Mouse (Mus musculus): ENCODE measurements at regions not wholly inside any gene's neighbourhood (a gene's known extent, or its start where the extent isn't known, plus 50 kb on each side); places are given as distances from the start of the nearest gene placed in this dataset.
A peak's percentile ranks its signal among the peaks of the same experiment; 100 is the strongest.

DNA sequence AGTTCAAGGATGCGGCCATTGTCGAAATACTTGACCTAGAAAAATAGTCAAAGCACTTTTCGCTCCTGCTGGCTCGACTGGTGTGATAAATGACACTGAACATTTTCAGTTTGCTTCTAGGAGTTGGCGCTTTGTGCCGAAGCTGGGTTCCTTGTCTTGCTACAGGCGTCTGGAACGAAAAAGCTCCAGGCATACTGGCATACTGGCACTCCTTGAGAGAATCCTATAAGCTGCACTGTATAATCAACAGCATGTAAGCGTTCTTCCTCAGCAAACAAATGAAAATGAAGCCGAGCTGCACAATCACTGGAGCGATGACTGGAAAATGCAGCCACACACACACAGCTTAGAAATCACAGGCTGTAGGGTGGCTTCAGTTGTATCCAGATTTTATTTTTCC is 464.9 kb upstream of the Gm10295 start:
- Histone ChIP-seq H3K4me2 (replicated peaks) (no peak overlapping the region), H3K9ac (no peak overlapping the region), H3K9me3 (ENCODE audit: control insufficient read depth, low read length) (no peaks in the 10 kb centered on the region), H3K27ac (no peak overlapping the region), H3K36me3 (replicated peaks; ENCODE audit: control insufficient read depth, insufficient read depth) (no peaks in the 10 kb centered on the region), H3K4me1 (replicated peaks; ENCODE audit: control insufficient read depth, insufficient read depth, low read length) (no peaks in the 10 kb centered on the region), H3K4me3 (replicated peaks; ENCODE audit: low read length) (no peak overlapping the region), H3K27me3 (ENCODE audit: control insufficient read depth, insufficient read depth, low read length) (no peaks in the 10 kb centered on the region)
- DNase-seq (ENCODE audit: low spot score) (no peak), ATAC-seq (ENCODE audit: low FRiP score) (no peak)
- WGBS = 72% methylated on average over 11 of the region's 11 CpGs

GRCm38 (mm10) chr7:71794201-71794600 is 442.9 kb upstream of the Gm10295 start:
- Histone ChIP-seq H3K9me3 (ENCODE audit: control insufficient read depth, low read length) (no peaks in the 10 kb centered on the region), H3K27ac (no peak overlapping the region), H3K4me2 (replicated peaks) (no peak overlapping the region), H3K4me1 (replicated peaks; ENCODE audit: control insufficient read depth, insufficient read depth, low read length) (no peaks in the 10 kb centered on the region), H3K4me3 (replicated peaks; ENCODE audit: low read length) (no peak overlapping the region), H3K36me3 (replicated peaks; ENCODE audit: control insufficient read depth, insufficient read depth) (no peaks in the 10 kb centered on the region), H3K27me3 (ENCODE audit: control insufficient read depth, insufficient read depth, low read length) (no peaks in the 10 kb centered on the region), H3K9ac (no peak overlapping the region)
- DNase-seq (ENCODE audit: low spot score) (no peak), ATAC-seq (ENCODE audit: low FRiP score) (no peak)
- 27% methylated on average over 7 of the region's 7 CpGs for WGBS

DNA sequence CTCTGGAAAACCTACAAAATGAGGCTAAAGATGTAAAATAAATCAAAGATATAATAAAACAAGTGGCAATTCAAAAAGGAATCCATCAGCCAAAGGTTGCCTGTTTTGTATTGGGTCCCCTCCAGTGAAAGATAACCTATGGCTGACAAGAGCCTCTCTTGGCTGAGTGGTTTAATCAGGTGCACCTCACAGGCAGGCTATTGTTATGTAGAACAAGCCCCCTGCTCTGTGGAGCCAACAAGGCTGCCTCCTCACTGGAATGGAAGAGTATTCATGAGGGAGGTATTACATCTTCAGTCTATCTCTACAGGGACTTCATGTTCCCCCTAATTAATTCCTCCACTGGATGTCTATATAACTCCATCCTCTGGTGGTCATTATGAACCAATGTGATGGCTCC is 437.1 kb upstream of the Gm10295 start:
- H3K36me3 ChIP-seq (replicated peaks; ENCODE audit: control insufficient read depth, insufficient read depth) = no peaks in the 10 kb centered on the region
- no peak overlapping the region for H3K27ac ChIP-seq
- DNase-seq (ENCODE audit: low spot score) (no peak), ATAC-seq (ENCODE audit: low FRiP score) (no peak)
- no peaks in the 10 kb centered on the region for H3K27me3 ChIP-seq (ENCODE audit: control insufficient read depth, insufficient read depth, low read length)
- H3K9me3 ChIP-seq (ENCODE audit: control insufficient read depth, low read length) = no peaks in the 10 kb centered on the region
- H3K4me1 ChIP-seq (replicated peaks; ENCODE audit: control insufficient read depth, insufficient read depth, low read length) = no peaks in the 10 kb centered on the region
- H3K4me2 ChIP-seq (replicated peaks) = no peak overlapping the region
- H3K9ac ChIP-seq = no peak overlapping the region
- H3K4me3 ChIP-seq (replicated peaks; ENCODE audit: low read length) = no peak overlapping the region

- Histone ChIP-seq H3K4me1 (replicated peaks; ENCODE audit: control insufficient read depth, insufficient read depth, low read length) (no peaks in the 10 kb centered on the region), H3K36me3 (replicated peaks; ENCODE audit: control insufficient read depth, insufficient read depth) (no peaks in the 10 kb centered on the region), H3K9ac (no peak overlapping the region), H3K27me3 (ENCODE audit: control insufficient read depth, insufficient read depth, low read length) (no peaks in the 10 kb centered on the region), H3K9me3 (ENCODE audit: control insufficient read depth, low read length) (no peaks in the 10 kb centered on the region), H3K4me3 (replicated peaks; ENCODE audit: low read length) (no peak overlapping the region), H3K4me2 (replicated peaks) (no peak overlapping the region), H3K27ac (no peak overlapping the region)
- ATAC-seq (ENCODE audit: low FRiP score) (no peak), DNase-seq (ENCODE audit: low spot score) (no peak)
- WGBS = 89% methylated on average over 4 of the region's 4 CpGs
These were observed 431.2 kb upstream of the Gm10295 start for GRCm38 (mm10) chr7:71782496-71782895.

DNA sequence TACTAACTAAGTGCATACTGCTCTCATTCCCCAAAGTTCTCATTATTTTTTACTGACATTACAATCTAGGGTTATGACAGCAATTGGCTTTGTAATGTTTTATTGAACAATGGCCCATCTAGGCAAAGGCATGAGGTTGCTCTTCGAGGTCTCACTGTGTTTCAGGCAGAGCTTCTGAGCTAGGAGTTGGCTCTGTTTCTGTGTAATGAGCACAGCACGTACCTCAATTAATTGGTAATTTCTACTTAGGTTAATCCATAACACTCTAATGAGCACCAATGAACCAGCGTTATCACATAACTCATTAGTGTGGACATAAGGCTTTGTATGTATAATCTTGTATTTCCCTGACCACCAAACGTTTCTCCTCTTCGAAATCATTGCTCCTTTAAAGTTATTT is 398.6 kb upstream of the Gm10295 start:
- DNase-seq (ENCODE audit: low spot score) = no peak
- no peak for ATAC-seq (ENCODE audit: low FRiP score)
- no peaks in the 10 kb centered on the region for H3K9me3 ChIP-seq (ENCODE audit: control insufficient read depth, low read length)
- H3K36me3 ChIP-seq (replicated peaks; ENCODE audit: control insufficient read depth, insufficient read depth) = no peaks in the 10 kb centered on the region
- WGBS = 75% methylated on average over 5 of the region's 5 CpGs
- no peaks in the 10 kb centered on the region for H3K27me3 ChIP-seq (ENCODE audit: control insufficient read depth, insufficient read depth, low read length)
- H3K4me1 ChIP-seq (replicated peaks; ENCODE audit: control insufficient read depth, insufficient read depth, low read length) = no peaks in the 10 kb centered on the region
- H3K4me3 ChIP-seq (replicated peaks; ENCODE audit: low read length) = no peak overlapping the region
- H3K9ac ChIP-seq = no peak overlapping the region
- no peak overlapping the region for H3K4me2 ChIP-seq (replicated peaks)
- H3K27ac ChIP-seq = no peak overlapping the region

DNA sequence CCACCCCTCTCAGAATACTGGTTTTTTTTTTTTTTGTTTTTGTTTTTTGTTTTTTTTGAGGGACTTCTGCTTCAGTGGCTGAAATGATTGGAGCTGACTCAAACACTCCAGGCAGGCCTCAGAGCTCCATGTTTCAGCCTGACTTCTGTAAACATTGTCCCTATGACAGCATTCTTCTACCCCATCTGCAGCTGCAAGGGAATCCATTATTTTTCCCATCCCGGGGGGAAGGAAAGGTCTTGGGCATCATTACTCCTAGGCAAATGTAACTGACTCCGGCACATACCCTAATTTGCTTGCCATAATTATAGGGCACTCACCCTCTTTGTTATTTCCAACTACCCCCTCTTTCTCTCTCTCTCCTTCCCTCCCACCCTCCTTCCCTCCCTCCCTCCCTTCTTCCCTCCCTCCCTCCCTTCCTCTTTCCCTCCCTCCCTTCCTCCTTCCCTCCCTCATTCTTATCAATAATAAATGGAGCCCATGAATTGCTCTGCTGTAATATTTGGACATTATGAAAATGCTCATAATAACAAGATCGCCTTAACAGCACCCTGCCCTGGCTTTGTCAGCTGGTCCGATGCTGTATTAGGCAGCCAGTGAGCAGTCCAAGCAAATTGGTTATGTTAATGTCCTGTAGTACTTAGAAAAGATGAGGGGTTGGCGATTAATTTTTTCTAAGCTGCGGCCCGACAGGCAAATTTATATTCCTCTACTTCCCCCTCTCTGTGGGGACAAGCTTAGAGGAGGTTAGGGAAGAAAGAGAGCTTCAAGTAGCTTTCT is 395.0 kb upstream of the Gm10295 start:
- ATAC-seq (ENCODE audit: low FRiP score) = no peak
- no peaks in the 10 kb centered on the region for H3K36me3 ChIP-seq (replicated peaks; ENCODE audit: control insufficient read depth, insufficient read depth)
- no peaks in the 10 kb centered on the region for H3K27me3 ChIP-seq (ENCODE audit: control insufficient read depth, insufficient read depth, low read length)
- H3K9me3 ChIP-seq (ENCODE audit: control insufficient read depth, low read length) = no peaks in the 10 kb centered on the region
- WGBS = 48% methylated on average over 7 of the region's 7 CpGs
- no peak for DNase-seq (ENCODE audit: low spot score)
- no peak overlapping the region for H3K4me2 ChIP-seq (replicated peaks)
- no peaks in the 10 kb centered on the region for H3K4me1 ChIP-seq (replicated peaks; ENCODE audit: control insufficient read depth, insufficient read depth, low read length)
- H3K4me3 ChIP-seq (replicated peaks; ENCODE audit: low read length) = no peak overlapping the region
- H3K9ac ChIP-seq = no peak overlapping the region
- no peak overlapping the region for H3K27ac ChIP-seq

- Histone ChIP-seq H3K4me3 (replicated peaks; ENCODE audit: low read length) (no peak overlapping the region), H3K27me3 (ENCODE audit: control insufficient read depth, insufficient read depth, low read length) (no peaks in the 10 kb centered on the region), H3K4me2 (replicated peaks) (no peak overlapping the region), H3K9ac (no peak overlapping the region), H3K36me3 (replicated peaks; ENCODE audit: control insufficient read depth, insufficient read depth) (no peaks in the 10 kb centered on the region), H3K27ac (no peak overlapping the region), H3K9me3 (ENCODE audit: control insufficient read depth, low read length) (no peaks in the 10 kb centered on the region), H3K4me1 (replicated peaks; ENCODE audit: control insufficient read depth, insufficient read depth, low read length) (no peaks in the 10 kb centered on the region)
- DNase-seq (ENCODE audit: low spot score) (no peak), ATAC-seq (ENCODE audit: low FRiP score) (no peak)
These were observed 377.2 kb upstream of the Gm10295 start for GRCm38 (mm10) chr7:71728509-71728908.

DNA sequence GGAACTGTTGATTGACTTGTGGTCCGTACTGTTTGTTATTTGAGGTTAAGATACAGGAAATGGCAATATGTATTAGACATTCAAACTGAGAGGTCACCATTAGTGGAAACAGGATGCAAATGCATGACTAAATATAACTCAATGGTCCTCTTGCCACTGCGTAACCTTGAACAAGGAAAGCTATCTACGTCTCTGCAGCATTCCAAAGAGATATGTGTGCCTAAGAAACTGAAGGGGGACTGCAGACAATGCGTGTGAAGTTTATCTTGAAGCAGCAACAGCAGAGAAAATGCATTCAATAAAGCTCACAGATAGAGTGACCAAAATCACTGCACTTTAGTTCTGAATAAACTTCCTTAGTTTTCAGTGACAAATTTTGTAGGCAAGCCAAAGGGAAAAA is 356.9 kb upstream of the Gm10295 start:
- Histone ChIP-seq H3K27me3 (ENCODE audit: control insufficient read depth, insufficient read depth, low read length) (no peaks in the 10 kb centered on the region), H3K27ac (no peak overlapping the region), H3K4me2 (replicated peaks) (no peak overlapping the region), H3K9ac (no peak overlapping the region), H3K4me3 (replicated peaks; ENCODE audit: low read length) (no peak overlapping the region), H3K36me3 (replicated peaks; ENCODE audit: control insufficient read depth, insufficient read depth) (no peaks in the 10 kb centered on the region), H3K9me3 (ENCODE audit: control insufficient read depth, low read length) (no peaks in the 10 kb centered on the region), H3K4me1 (replicated peaks; ENCODE audit: control insufficient read depth, insufficient read depth, low read length) (peaks cover 5% of the 10 kb centered on the region; the same call in 1 of the 2 replicates)
- no peak for DNase-seq (ENCODE audit: low spot score)
- WGBS = 80% methylated on average over 4 of the region's 4 CpGs
- no peak for ATAC-seq (ENCODE audit: low FRiP score)

DNA sequence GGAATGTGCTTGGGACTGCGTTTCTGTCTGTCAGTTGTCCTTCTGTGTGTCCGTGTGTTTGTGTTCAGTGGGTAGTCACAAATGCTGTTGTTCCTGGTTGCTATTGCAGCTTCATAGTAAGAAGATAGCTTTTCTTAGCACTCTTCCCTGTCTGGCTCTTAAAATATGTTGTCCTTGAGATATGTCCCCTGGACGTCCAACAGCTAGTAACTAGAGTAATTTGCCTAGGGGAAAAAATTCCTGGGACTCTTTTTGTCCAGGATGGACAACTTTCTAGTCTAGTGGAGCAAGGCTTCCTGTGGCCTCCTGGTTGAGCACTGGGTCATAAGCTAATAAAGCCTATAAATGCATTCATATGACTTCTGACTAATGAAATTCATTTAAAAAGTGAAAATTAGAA is 354.9 kb upstream of the Gm10295 start:
- no peak for DNase-seq (ENCODE audit: low spot score)

More for the DNA sequence above, 354.9 kb upstream of the Gm10295 start:
- H3K4me2 ChIP-seq (replicated peaks) = peak overlapping the region; percentile 74
- H3K27ac ChIP-seq = peak overlapping the region; percentile 72
- ATAC-seq (ENCODE audit: low FRiP score) = no peak
- H3K9me3 ChIP-seq (ENCODE audit: control insufficient read depth, low read length) = no peaks in the 10 kb centered on the region
- peak overlapping the region; percentile 80; the same call in 1 of the 2 replicates for H3K9ac ChIP-seq
- peaks cover 5% of the 10 kb centered on the region; the same call in 1 of the 2 replicates for H3K4me1 ChIP-seq (replicated peaks; ENCODE audit: control insufficient read depth, insufficient read depth, low read length)
- 50% methylated on average over 3 of the region's 3 CpGs for WGBS
- no peaks in the 10 kb centered on the region for H3K27me3 ChIP-seq (ENCODE audit: control insufficient read depth, insufficient read depth, low read length)
- no peak overlapping the region for H3K4me3 ChIP-seq (replicated peaks; ENCODE audit: low read length)
- H3K36me3 ChIP-seq (replicated peaks; ENCODE audit: control insufficient read depth, insufficient read depth) = no peaks in the 10 kb centered on the region

Data from hindbrain, embryonic 14.5 days (tissue).